Mouse (Mus musculus) CD4-positive, CD25-positive, alpha-beta regulatory T cell, adult 2 months (primary cell): ENCODE results near the gene Slc37a1.

Experiments
- DNase-seq: peaks from one replicate; pipeline ENCODE4 v3.0.0-alpha.2; 2012; ENCODE audit warnings: low read depth, low spot score

Slc37a1 gene

DNA sequence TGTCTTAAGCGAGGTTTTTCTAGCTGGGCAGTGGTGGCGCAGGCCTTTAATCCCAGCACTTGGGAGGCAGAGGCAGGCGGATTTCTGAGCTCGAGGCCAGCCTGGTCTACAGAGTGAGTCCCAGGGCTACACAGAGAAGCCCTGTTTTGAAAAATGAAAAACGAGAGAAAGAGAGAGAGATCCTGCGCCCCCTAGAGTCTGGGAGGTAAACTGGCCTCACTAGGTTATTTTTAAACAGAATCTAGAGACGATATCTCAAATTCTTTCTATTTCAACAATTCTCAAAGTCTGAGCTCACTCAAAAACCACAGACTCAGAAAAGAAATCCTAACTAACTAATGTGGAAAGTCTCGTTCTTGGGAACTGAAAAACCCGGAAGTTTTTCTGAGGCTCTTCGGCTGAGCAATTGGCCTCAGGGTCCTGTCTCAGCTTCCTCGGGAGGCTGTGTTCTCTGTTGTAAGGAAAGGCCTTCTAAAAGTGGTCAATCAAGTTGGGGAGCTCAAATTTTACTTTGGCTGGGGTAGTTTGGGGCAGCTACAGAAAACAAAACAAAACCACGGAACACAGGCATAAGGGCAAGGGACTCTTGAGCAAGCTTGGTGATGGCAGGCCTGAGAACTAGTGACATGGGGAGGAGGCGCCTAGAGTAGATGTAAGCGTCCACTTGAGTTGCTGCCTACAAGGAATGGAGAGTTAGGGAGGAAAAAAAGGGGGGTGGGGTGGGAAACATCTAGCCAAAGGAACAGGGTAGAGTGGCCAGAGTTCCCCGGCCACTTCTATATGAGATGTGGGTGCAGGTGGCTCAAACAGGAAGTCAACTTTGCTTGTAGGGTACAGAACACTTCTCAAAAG is 8.0 kb downstream of the Slc37a1 start:
- peak; percentile 79 for DNase-seq

DNA sequence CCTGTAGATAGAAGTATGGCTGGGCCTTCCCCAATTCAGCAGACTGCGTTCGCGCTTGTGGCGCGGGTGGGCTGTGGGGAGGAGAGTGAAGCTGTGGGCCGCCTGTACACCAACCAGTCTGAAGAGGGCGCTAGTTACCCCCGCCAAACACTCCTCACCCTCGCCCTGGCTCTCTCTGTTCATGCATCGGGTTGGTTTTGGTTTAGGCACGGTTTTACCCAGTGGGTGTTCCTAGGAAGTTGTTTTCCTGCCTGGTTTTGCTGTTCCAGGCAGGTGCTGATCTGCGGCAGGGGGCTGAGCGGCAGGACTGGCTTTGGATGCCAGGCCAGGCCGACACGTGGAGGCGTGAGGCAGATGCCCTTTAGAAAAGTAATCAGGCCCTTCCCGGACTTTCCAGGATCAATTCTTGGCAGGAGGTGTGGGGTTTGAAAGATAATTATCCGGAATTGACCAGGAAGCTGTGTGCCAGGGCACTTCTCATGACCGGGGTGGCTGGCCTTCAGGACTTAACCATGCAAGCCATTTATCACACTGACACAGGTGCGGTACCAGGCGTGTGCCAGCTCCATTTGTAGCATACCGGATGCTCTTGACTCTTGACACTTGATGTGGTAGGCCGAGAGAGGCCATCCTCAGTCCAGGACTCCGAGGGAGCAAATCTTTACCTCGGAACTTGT is 8.8 kb downstream of the Slc37a1 start:
- peak; percentile 90 for DNase-seq

DNA sequence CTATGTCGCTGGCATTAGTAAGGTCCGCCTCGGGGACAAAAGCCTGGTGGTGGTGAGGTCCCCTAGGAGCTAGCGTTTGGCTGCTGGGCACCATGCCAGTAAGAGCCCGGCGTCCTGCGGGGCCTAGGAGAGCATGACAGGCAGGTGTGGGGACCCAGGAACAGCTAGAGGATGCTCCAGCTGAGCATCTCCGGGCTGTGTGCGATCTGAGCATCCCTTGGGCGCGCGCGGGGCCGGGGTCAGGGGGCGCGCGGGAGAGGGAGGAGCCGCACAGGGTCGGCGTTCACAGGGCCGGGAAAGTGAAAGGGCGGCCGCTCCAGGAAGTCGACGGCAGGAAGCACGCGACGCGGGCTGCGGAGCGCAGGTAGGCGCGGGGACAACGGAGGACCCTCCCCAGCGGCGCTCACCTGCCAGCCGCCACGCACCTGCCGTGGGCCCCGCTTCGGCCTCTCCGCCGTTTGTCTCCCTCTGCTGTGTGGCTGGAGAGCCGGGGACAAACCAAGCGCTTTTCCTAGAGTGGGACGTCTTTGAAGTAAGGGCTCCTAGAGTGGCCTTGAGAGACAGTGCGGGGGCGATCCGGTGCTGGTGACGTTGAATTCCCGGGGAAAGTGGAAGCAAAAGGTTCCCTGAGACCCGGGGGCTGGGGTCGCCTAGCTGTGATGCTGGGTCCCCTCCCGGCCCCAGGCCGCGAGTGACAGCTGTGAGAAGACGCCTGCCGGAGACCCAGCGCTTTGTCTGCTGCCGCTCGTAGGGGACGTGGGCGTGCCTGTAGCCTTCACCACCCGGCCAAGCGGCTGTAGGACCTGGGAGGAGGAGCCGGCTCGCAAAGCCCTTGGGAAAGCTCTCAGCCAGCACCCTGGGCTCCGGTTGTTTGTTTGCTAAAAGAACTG is 9.5 kb downstream of the Slc37a1 start:
- peak; percentile 83 for DNase-seq

DNA sequence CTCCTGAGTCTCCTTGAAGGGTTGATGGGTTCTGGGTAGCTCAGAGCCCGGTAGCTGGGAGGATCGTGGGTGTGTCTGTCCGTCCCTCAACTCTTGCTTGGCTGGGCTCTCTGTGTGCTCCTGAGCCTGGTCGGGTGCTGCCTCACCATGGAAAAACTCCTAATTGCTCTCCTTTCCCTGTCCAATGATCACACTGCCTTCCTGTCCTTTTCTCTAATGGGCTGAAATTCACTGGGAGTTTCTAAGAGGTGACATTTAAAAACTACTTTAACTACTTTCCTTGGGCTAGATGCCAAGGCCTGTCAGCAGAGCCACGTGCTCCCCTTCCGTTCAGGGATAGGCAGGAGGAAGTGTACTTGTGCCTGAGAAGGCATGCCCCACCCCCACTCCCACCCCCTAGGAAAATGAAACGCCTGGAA is 10.9 kb downstream of the Slc37a1 start:
- peak; percentile 45 for DNase-seq

DNA sequence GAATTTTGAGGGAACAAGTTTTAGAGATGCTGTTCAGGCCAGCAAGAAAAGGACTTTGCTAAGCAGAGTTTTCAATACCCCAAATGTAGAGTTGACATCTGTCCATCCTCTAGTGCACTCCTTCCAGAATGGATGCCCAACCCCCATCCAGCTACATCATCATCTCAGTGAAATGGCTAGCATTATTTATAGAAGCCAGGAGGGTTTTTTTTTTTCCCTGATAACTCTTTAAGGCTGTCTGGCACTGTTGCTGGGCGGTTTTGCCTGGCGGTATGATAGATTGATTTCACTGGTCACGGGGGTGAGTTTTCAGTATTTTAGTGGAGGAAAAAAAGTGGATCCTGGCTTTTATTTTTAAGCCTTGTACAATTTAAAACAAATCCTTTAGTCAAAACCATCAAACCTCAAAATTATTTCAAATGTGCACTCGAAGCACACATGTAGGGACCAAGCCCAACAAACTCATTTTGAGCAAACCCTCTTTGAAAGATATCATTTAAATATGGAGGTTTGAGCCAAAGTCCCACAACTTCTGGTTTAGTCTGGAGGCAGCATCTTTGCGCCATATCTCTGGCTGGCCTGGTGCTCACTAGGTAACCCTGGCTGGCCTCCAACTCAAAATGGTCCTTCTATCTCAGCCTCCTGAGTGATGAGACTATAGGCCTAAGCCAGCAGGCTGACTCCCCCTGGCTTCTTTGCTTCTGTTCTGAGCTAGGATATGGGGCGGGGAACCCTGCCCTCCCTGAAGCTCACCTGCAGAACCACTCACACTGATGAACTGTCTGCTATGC is 12.0 kb downstream of the Slc37a1 start:
- DNase-seq = no peak

DNA sequence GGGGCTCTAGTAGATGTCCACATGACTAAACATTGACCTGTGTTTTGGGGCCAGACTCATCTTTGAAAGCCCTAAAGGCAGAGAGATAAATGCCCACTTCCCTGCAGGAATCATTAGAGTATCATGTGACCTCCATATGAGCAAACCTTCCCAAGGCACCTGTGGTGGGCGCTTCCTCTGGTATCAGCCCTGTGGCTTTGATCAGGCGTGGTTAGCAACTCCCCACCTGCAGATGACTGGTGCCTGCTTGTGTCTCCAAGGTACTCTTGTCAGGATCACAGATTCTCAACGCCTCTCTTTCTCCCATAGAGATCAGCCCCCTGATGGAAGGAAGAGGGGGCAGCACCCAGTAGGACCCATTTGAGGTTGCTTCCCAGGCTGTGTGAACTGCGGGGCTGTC is 13.4 kb downstream of the Slc37a1 start:
- DNase-seq = no peak

DNA sequence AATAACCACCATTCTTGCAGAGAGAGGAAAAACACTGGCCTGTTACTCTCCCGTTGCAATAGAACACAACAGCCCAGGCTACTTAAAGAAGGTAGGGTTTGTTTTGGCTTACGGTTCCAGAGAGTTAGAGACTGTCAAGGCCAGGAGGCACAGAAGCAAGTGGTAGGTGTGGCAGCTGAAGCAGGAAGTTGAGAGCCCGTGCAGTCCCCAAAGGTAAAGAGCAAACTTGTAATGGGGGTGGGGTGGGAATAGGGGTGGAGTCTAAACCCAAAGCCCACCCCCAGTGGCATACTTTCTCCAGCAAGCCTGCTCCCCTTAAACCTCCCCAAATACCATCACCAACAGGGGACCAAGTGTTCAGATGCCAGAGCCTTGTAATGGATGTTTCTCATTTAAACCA is 14.1 kb downstream of the Slc37a1 start:
- DNase-seq = no peak

DNA sequence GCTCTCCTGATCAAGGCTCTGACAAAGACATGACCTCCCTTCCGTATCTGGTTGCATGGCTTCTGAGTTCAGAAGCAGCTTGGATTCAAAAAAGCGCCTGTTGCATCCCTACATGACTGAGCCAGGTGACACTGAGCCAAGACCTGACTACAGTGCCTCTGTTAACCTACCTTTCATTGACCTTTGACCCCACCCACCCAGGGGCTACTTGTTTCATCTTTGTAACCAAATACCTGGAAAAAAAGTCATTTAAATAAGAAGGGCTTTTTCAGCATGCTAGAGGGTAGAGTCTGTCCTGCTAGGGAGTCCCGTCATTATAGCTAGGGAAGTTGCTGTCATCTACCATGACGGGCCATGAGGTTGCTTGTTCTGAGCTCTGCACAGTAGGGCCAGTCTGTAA is 16.8 kb downstream of the Slc37a1 start:
- no peak for DNase-seq

DNA sequence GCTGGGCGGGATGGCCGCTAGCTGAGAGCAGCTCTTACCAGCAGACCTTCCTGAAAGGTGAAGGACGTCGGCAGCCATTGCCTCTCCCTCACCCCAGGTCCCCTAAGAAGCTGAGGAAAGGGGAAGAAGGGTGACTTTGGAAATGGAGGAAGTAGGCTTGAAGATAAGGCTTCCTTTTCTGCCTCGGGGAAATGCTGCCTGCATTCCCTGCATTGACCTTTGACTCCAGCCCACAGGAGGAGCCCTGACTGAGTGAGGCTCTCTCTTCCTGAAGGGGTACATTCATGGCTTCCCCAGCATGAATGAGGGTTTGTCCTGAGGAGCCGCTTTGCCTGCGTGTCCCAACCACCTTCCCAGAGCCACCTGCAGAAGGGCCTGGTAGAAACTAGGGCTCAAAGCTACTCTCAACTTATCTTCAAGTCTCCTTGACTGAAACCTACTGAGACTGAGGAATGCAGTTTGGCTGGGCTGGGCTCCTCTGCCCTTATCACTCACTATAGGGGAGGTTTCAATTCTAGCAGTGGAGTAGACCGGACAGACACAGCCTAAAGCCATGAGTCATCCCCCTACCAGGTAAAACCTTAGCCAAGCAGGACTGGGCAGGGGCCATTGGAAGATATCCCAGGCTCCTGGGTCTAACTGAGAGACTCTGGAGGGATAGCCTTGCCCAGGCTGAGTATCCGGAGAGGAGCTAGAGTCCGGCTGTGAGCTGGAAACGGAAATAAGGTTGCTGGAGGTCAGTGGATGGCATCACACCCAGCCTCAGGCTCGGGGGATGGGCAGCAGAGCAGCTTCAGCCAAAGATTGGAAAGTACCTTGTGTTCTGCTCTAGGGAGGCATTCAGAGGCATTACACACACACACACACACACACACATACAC is 18.5 kb downstream of the Slc37a1 start:
- peak; percentile 49 for DNase-seq

DNA sequence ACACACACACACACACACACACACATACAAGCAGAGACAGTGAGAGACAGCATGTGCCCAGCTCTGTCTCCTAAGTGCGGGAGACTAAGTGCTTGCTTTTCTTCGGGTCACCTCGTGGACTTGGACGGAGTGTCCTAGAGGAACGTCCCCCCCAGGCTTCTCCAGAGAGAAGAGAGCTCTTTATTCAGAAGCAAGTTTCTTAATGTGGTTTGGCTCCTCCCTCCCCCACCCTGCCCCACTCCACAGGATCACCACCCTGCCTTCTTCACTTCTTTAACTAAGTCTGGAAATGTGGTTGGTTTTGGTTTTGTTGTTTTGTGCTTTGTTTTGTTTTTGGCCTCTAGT is 19.2 kb downstream of the Slc37a1 start:
- no peak for DNase-seq

DNA sequence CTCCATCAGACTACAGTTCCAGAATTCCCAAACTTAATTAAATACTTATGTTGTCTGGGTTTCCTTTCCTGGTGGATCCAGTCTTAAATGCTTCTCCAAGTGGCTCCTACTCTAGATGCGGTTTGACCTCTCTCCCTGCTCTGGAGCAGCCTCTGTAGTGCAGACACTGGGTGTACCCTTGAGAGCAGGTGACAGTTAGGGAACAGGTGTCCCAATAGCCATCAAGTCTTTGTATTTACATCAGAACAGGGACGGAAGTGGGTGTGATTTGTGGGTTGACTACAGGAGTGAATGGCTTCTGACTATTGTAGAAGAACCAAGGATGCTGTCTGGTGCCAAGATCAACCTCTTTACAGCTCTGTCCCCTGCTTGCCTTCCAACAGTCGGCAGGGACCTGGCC is 21.2 kb downstream of the Slc37a1 start:
- DNase-seq = no peak

DNA sequence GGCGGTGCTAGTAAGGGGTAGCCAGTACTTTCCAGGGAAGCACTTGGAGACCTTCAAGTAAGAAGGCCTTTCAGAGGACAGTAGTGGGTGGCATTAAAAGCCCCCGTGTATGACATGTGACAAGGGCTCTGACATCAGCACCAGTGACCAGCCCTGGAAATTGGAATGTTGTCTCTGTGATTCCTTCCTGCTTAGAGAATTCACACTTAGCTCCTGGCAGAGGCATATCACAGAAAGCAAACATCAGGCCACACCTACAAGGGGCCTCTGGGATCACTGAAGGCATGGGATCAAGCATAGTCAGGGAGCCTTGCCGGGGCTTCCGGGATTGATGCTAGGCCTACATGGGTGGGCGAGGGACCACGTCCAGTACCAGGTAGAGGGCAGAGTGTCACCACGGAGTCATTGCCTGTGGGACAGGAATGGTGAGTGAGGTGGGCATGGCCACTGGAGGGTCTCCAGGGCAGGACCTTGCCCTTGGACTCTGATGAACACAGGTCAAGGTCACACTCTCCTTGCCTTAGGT is 21.8 kb downstream of the Slc37a1 start:
- DNase-seq = no peak

DNA sequence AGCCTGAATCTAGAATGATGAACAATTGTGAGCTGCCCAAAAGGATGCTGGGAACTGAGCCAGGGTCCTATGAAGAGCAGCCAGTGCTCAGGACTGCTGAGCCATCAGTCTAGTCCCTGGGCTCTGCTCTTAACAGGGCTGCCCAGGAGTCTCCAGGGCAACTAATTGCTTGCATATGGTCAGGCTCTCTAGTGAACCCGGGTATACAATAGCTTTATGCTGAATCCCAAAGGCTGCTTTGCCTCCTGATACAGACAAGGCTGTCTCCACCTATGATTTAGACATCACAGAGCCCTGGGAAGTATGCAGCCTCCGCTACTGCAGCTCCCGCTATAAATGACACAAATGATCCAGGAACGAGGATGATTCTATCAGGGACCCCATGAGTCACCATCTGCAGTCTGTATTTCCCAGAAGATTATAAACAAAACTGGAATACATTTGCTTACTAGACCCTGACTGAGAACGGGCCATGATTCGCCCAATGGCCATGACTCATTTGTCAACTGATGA is 22.7 kb downstream of the Slc37a1 start:
- DNase-seq = no peak

DNA sequence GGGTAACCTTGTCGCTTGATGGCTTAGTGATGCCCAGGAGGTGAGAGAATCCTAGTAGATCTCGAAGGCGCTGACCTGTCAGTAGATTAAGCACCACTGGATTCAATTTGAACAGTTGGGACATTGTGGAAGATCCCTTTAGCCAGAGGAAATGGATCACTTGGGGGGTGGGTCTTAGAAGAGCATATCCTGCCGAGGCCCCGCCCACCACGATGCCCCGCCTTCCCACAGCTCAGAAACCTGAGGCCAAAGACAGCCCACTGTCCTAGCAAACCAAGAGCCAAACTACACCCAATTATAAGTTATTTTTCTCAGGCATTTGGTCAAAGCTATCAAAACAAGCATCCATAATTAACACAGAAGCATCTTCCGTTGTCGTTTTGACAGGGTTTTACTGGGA is 24.5 kb downstream of the Slc37a1 start:
- DNase-seq = no peak

DNA sequence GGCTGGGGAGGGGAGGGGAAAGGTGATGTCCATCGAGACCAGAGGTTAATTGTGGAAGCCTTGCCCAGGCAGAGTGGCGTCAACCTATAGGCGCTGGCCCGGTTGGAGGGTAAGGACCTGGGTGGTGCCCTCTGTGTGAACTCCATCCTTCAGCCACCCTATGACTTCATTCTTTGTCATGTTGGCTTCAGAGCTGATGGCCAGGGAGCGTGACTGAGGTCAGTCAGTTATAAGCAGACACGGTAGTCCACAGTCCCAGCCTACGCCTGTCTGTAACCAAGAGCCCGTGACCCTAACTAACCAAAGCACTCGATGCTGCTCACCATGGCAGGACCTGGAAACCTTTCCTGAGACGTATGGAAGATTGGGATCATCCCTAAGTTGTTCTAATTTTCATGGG is 26.1 kb downstream of the Slc37a1 start:
- no peak for DNase-seq

DNA sequence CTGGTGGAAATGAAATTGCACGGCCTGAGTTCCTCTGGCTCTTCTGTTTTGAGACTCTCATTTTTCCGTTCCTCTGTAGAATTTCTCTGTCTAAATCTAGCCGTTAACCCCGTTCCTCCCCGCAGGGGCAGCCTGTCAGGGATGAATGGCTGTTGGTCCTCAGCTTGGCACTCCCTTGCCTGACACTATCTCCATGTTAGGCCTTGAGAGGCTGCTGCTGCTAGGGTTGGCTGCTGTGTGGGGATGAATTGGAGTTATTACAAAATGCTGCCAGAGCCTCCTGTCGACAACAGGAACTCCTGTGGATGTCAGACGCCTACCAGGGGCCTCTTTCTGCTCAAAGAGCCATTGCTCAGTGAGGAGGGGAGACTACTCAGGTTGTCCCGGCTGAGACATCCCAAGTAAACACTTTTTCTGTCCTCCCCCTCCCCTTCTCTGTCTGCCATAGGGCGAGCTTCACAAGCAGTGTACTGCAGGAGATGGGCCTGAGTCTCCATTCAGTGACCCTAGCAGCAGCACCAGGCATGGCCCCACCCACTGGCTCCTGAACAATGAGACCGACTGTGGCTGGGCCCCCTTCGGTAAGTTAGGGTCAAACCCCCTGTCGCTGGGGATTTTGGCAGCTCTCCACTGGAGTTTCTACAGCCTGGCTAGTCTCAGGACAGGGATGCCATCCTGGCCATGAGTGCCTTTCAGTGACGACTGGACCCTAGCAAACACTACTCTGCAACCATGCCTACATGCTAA is 28.6 kb downstream of the Slc37a1 start:
- DNase-seq = no peak

DNA sequence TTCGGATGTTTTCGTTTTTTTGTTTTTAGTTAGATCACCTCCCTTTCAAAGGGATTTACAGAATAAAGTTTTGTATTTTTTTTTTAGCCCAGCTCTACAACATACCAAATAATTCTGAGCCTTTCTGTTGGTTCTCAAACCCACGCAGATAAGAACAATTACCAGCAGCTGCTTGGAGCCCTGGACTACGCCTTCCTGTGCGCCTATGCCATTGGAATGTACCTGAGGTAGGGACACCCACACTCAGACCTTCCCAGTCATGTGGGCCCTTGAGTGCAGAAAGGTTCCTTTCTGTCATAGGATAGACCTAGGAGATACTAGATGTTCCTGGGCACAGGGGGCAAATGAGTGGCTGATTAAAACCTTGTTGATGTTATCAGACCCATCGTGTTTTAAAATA is 29.4 kb downstream of the Slc37a1 start:
- DNase-seq = no peak

DNA sequence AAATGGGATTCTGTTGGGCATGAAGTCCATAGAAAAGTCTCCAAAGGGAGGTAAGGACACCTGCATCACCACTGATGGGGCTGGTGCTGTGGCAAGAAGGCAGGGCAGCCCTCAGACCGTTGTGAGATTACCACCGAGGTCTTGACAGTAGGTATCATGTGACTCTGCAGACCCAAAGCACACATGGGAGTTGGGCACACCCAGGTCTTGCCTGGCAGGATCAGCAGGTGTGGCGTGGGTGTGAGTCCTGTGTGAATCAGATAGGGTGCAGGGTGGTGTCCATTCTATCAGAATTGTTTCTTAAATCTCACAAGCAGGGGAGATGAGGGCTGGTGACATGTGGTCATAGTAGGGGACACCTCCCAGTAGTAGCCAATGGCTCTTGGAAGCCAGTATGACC is 30.4 kb downstream of the Slc37a1 start:
- no peak for DNase-seq

DNA sequence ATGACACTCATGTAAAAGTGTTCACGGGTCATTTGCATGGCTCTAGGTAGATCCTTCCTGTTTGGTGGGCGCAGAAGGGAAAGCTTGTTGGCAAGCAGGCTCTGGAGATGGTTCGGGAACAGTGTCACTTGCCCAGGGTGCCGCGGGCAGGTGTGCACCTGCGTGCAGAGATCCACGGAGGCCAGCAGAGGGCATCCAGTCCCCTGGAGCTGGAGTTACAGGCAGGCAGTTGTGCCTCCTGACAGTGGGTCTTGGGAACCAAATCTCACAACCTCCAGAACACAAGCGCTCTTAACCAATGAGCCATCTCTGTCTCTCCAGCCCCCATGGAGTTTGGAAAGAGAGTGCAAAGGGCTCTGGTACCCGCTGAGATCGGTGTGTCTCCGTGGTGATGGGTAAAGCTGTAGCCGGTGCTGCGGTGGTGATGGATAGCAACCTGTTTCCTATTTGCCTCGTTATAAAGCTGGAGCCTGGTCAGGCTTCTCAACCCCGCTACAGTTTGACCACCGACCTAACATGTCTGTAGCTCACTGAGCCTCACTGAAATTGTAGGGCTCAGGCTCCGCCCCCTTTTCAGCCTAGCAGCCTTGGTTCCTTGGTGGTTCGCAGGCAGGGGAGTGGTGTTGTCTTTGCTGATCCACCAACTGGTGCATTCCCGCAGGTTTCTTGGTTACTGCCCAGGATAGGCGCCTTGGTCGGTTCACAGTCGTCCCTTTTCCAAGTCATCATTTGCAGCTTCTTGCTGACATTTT is 31.1 kb downstream of the Slc37a1 start:
- DNase-seq = peak; percentile 14
